15 mouse cellular contexts compared by ENCODE assay signal in the genomic region with DNA sequence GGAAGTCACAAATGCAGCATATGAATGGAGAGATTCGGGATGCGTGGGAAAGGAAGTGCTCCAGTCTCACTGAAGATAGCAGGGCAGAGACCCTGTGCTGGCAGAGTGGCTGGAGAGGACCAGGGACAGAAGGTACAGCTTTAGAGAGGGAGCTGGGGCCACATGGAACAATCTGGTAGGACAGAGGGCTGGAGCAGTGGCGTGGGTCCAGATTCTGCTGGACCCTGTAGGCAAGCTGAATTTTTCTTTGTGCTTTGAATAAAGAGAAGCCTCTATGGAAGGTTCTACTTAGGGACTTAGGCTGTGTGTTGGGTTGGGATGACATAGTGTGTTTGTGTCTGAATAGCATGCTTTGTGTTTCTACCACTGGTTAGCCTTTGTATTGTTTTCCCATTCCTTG. TPM values are rescaled to one million over a fixed set of nuclear protein-coding genes. Genes with fewer than 3 reads are reported as not detected.
DNase-seq lines count a peak whose midpoint lies in the region; ATAC-seq and TF ChIP-seq lines count a peak whose summit lies in the region.
"Had no signal": no experiment of that assay in that cellular context is flagged by ENCODE, and none has a peak within 500 bp of the region (broad histone marks: within the 10 kb centered on the region; RNA-seq: fewer than 3 reads in every experiment).

No protein-coding gene starts in this region.

- H3K4me3 ChIP-seq in kidney, adult 2 months (ENCODE audit: insufficient read depth, low read depth, low read length), result no peak overlapping the region
- no peak overlapping the region for H3K4me3 ChIP-seq in liver, postnatal 0 days (ENCODE audit: low read depth, low read length)
- no peak overlapping the region for H3K4me3 ChIP-seq in hindbrain, embryonic 13.5 days
- H3K4me3 ChIP-seq: heart, embryonic 10.5 days; liver, embryonic 15.5 days had no signal

- peaks cover 4% of the 10 kb centered on the region; the same call in 1 of the 2 replicates for H3K4me1 ChIP-seq in kidney, adult 2 months (ENCODE audit: control insufficient read depth, insufficient read depth, low read length)
- H3K4me1 ChIP-seq in liver, postnatal 0 days (ENCODE audit: insufficient read depth), result peaks cover 11% of the 10 kb centered on the region
- H3K4me1 ChIP-seq in hindbrain, embryonic 13.5 days (replicated peaks), result peaks cover 30% of the 10 kb centered on the region

- 0 out of 2 replicates have a peak overlapping the region, but pooled peaks have one; percentile 3 for H3K9ac ChIP-seq in liver, postnatal 0 days (replicated peaks)
- peak overlapping the region; percentile 10; the same call in 1 of the 2 replicates for H3K9ac ChIP-seq in hindbrain, embryonic 13.5 days
- H3K9ac ChIP-seq: liver, embryonic 15.5 days had no signal

- H3K27ac ChIP-seq in kidney, adult 2 months (ENCODE audit: insufficient read depth, low read depth, low read length), result peak overlapping the region; percentile 29; the same call in 1 of the 2 replicates
- H3K27ac ChIP-seq in liver, postnatal 0 days (ENCODE audit: low read depth), result no peak overlapping the region
- H3K27ac ChIP-seq in hindbrain, embryonic 13.5 days, result no peak overlapping the region
- H3K27ac ChIP-seq: gastrocnemius, adult 2 months; heart, embryonic 10.5 days; liver, embryonic 15.5 days; macrophage had no signal

- H3K9me3 ChIP-seq in liver, postnatal 0 days (ENCODE audit: low read length), result no peaks in the 10 kb centered on the region
- no peaks in the 10 kb centered on the region for H3K9me3 ChIP-seq in hindbrain, embryonic 13.5 days
- H3K9me3 ChIP-seq: heart, embryonic 10.5 days; liver, embryonic 15.5 days had no signal

- H3K27me3 ChIP-seq in kidney, adult 2 months (replicated peaks; ENCODE audit: control insufficient read depth, insufficient read depth, low read length), result no peaks in the 10 kb centered on the region
- H3K27me3 ChIP-seq in liver, postnatal 0 days (ENCODE audit: insufficient read depth, low read length), result no peaks in the 10 kb centered on the region
- no peaks in the 10 kb centered on the region for H3K27me3 ChIP-seq in hindbrain, embryonic 13.5 days
- H3K27me3 ChIP-seq: liver, embryonic 15.5 days had no signal

- TF ChIP-seq CTCF in kidney, adult 2 months (conservative IDR thresholded peaks at IDR 0.05; ENCODE audit: insufficient read depth, insufficient read length, low read depth, low read length), result no peak
- no peak for TF ChIP-seq CTCF in liver, postnatal 0 days (IDR thresholded peaks at IDR 0.05; ENCODE audit: low read depth)

- DNase-seq in cerebellum, adult 11-12 months, result peak; percentile 25
- DNase-seq in cerebellum, adult 11 months, result no peak
- no peak for DNase-seq in kidney, adult 2 months
- no peak for DNase-seq in kidney, adult 8-10 months
- no peak for DNase-seq in liver, postnatal 0 days
- DNase-seq in liver, result no peak
- no peak for DNase-seq in adrenal gland, postnatal 25 days
- DNase-seq: adrenal gland, adult 8-10 months; gastrocnemius, adult 2 months; heart, postnatal 4 days; kidney, adult 9 months had no signal

- no peaks in the 10 kb centered on the region for H3K36me3 ChIP-seq in kidney, adult 2 months (ENCODE audit: control insufficient read depth, insufficient read depth, low read length)
- H3K36me3 ChIP-seq in liver, postnatal 0 days (replicated peaks; ENCODE audit: insufficient read depth, low read length), result no peaks in the 10 kb centered on the region
- no peaks in the 10 kb centered on the region for H3K36me3 ChIP-seq in hindbrain, embryonic 13.5 days
- H3K36me3 ChIP-seq: heart, embryonic 10.5 days; liver, embryonic 15.5 days had no signal

- TF ChIP-seq POLR2A in kidney, adult 2 months (IDR thresholded peaks at IDR 0.05; ENCODE audit: low read depth, low read length), result no peak

- ATAC-seq in liver, postnatal 0 days, result no peak
- ATAC-seq in hindbrain, embryonic 13.5 days (ENCODE audit: low FRiP score), result no peak

- H3K4me2 ChIP-seq in liver, postnatal 0 days (ENCODE audit: low read depth, low read length), result no peak overlapping the region
- H3K4me2 ChIP-seq in hindbrain, embryonic 13.5 days, result 0 out of 2 replicates have a peak overlapping the region, but pooled peaks have one; percentile 22

- 84% methylated on average over 3 of the region's 3 CpGs for WGBS in kidney, adult 2 months
- 73% methylated on average over 3 of the region's 3 CpGs for WGBS in liver, postnatal 0 days (ENCODE audit: insufficient replicate concordance)
- WGBS in hindbrain, embryonic 13.5 days, result 93% methylated on average over 3 of the region's 3 CpGs

- TF ChIP-seq EP300 in liver, postnatal 0 days (IDR thresholded peaks at IDR 0.05; ENCODE audit: low read depth), result no peak

RNA-seq across cellular contexts. Expression of a gene that starts 1.9 kb away (rescaled TPM):
- 15.7 and 17.2 TPM in 2 replicates for polyA plus RNA-seq in kidney, adult 2 months (2012; rRNA removed)
- polyA plus RNA-seq in liver, postnatal 0 days (2015; fragmentation: Nextera tagmentation; extraction: Ambion mirVana), result 7.2 and 7.9 TPM in 2 replicates
- 38.3 and 39.9 TPM in 2 replicates for polyA plus RNA-seq in hindbrain, embryonic 13.5 days (2015; fragmentation: Nextera tagmentation; extraction: Ambion mirVana)
- 14.2 and 18.9 TPM in 2 replicates for total RNA-seq in adrenal gland, postnatal 25 days (2021)

RNA-seq across cellular contexts. Expression of a gene that starts 35.1 kb away (rescaled TPM):
- polyA plus RNA-seq in kidney, adult 2 months (2012; rRNA removed), result 0.08 and 0.09 TPM in 2 replicates
- 0.20 TPM in 1 of 2 replicates, not detected in the other for polyA plus RNA-seq in liver, postnatal 0 days (2015; fragmentation: Nextera tagmentation; extraction: Ambion mirVana)
- polyA plus RNA-seq in hindbrain, embryonic 13.5 days (2015; fragmentation: Nextera tagmentation; extraction: Ambion mirVana), result 16.1 and 25.0 TPM in 2 replicates
- not detected in 2 replicates for total RNA-seq in adrenal gland, postnatal 25 days (2021)
- total RNA-seq: adrenal gland, adult 8-10 months had no signal
- polyA plus RNA-seq: liver, embryonic 15.5 days; macrophage had no signal

Comparison
In these comparisons a context has a peak if more than half of its experiments do, and no peak if none do; other contexts are left out.
1. RNA of a gene that starts 35.1 kb away (polyA plus RNA-seq): 16.1 to 25.0 TPM in hindbrain, embryonic 13.5 days; 0.08 to 0.09 TPM in kidney, adult 2 months and 0.20 TPM in liver, postnatal 0 days; every median in the first group is over 10 times any median in the second.